Mouse (Mus musculus): ENCODE data around the gene Get4. TPM values are rescaled to one million over a fixed set of nuclear protein-coding genes. Genes with fewer than 3 reads are reported as not detected.

The Get4 gene
- polyA plus RNA-seq, 1 experiment from 2014 or later: 109 TPM

DNA sequence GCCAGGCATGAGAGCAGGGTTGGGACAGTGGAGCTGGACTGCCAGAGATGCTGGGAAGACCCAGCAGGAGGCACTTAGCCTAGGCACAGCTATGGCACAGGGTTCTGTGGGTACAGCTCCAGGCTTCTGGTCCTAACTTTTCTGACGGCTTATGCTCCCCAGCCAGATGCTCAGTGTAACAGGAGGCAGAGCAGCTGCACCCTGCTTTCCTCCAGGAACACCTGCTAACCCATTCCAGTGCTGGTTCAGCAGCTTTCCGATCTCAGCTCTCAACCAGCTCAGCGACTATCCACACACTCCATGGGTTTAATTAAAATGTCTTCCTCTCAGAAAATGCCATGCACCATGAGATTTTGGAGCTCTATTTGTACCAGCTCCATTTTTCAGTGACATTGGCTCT is 35.4 kb upstream of the Get4 start:
- no peak overlapping the region for H3K9ac ChIP-seq
- H3K9me3 ChIP-seq (replicated peaks): no peaks in the 10 kb centered on the region
- peaks cover 5% of the 10 kb centered on the region; the same call in 1 of the 2 replicates for H3K4me1 ChIP-seq (replicated peaks)
- ATAC-seq (ENCODE audit: insufficient read depth): no peak
- H3K27me3 ChIP-seq: no peaks in the 10 kb centered on the region
- H3K36me3 ChIP-seq (replicated peaks): peaks cover 72% of the 10 kb centered on the region
- WGBS (ENCODE audit: insufficient replicate concordance): 88% methylated on average over 3 of the region's 3 CpGs
- no peak overlapping the region for H3K4me3 ChIP-seq (replicated peaks)
- no peak overlapping the region for H3K27ac ChIP-seq (replicated peaks)
- no peak overlapping the region for H3K4me2 ChIP-seq

DNA sequence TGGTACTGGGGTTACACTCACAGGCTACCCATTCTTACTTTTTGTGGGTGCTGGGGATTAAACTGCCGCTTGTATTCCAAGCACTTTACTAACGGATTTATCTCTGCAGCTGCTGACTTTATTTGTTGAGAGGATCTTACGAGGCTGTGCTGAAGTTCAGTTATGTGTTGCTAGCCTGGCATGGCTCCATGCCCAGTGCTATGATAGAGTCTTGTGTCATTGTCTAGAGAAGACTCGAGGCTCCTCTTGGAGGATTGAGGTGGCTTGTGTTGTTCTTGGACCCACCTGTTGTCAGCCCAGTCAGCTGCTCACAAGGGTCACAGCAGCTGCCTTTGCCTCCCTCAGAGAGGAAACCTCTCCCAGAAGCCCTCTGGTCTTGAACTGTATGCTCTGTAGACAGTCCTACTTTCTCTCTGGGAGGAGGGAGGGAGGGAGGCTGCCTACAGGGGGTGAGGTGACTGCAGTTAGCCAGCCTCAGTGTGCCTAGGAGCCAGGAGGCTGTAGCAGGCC is 32.1 kb upstream of the Get4 start:
- Histone ChIP-seq H3K9me3 (replicated peaks) (no peaks in the 10 kb centered on the region), H3K9ac (no peak overlapping the region), H3K36me3 (replicated peaks) (peaks cover 71% of the 10 kb centered on the region), H3K4me3 (replicated peaks) (no peak overlapping the region), H3K27ac (replicated peaks) (no peak overlapping the region), H3K4me1 (replicated peaks) (peaks cover 3% of the 10 kb centered on the region; the same call in 1 of the 2 replicates), H3K4me2 (no peak overlapping the region), H3K27me3 (no peaks in the 10 kb centered on the region)
- ATAC-seq (ENCODE audit: insufficient read depth): no peak
- 80% methylated on average over 4 of the region's 4 CpGs for WGBS (ENCODE audit: insufficient replicate concordance)

DNA sequence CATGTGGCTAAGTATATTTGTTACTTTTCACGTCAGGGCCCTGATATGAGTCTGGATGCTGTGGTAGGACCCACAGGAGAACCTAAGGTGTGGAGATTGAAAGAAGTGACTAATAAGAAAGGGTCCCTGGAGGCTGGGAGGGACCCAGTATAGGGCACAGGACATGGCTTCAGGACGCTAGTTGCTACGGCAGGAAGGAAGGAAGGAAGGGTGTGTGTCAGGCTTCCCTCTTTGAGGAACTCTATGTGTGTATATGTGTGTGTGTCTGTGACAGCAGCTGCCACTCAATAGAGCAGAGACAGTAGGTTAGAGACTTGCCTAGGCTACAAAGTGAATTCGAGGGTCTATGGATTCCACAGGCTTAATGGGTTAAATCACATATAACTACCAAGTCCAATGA is 31.5 kb upstream of the Get4 start:
- no peak overlapping the region for H3K9ac ChIP-seq
- no peaks in the 10 kb centered on the region for H3K27me3 ChIP-seq
- no peak overlapping the region for H3K27ac ChIP-seq (replicated peaks)
- ATAC-seq (ENCODE audit: insufficient read depth): no peak
- no peaks in the 10 kb centered on the region for H3K9me3 ChIP-seq (replicated peaks)
- H3K4me1 ChIP-seq (replicated peaks): peaks cover 3% of the 10 kb centered on the region; the same call in 1 of the 2 replicates
- WGBS (ENCODE audit: insufficient replicate concordance): 63% methylated on average over 4 of the region's 4 CpGs
- H3K36me3 ChIP-seq (replicated peaks): peaks cover 71% of the 10 kb centered on the region
- no peak overlapping the region for H3K4me3 ChIP-seq (replicated peaks)
- H3K4me2 ChIP-seq: no peak overlapping the region

DNA sequence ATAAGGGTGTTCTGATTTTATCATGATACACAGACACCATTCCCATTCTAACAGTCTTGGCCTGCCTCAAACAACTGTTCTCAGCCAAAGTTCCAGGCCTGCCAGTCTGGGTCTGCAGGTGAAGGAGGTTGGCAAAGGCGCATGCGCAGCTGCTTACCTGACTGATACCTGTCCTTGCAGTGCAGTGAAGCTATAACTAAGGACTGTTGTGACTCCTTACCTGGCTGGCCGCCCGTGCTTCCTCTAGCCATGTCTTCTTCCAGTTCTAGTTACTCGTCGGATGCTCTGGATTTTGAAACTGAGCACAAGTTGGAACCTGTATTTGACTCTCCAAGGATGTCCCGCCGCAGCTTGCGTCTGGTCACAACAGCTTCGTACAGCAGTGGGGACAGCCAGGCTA is 28.8 kb upstream of the Get4 start:
- H3K27me3 ChIP-seq: no peaks in the 10 kb centered on the region
- no peak overlapping the region for H3K4me2 ChIP-seq
- H3K4me3 ChIP-seq (replicated peaks): no peak overlapping the region
- no peak for ATAC-seq (ENCODE audit: insufficient read depth)
- 95% methylated on average over 10 of the region's 10 CpGs for WGBS (ENCODE audit: insufficient replicate concordance)
- no peak overlapping the region for H3K9ac ChIP-seq
- peaks cover 3% of the 10 kb centered on the region; the same call in 1 of the 2 replicates for H3K4me1 ChIP-seq (replicated peaks)
- no peak overlapping the region for H3K27ac ChIP-seq (replicated peaks)
- no peaks in the 10 kb centered on the region for H3K9me3 ChIP-seq (replicated peaks)
- peaks cover 83% of the 10 kb centered on the region for H3K36me3 ChIP-seq (replicated peaks)

DNA sequence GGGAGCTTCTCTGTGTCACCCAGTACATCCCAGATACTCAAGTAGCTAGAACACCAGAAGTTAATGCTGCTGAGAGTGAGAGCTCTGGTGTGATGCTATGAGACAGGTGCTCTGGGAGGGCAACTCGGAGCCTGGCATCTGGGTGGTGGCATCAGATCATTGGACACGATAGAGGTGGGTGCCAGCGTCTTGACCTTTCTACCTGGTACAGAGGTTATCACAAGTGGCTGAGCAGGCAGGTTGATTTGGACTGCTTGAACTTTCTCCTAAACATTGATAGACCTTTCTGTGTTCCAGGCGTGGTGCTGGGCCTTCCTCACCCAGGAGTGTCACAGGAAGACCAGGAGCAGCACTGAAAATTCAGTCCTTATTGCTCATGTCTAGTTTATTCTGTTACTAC is 24.9 kb upstream of the Get4 start:
- no peak overlapping the region for H3K27ac ChIP-seq (replicated peaks)
- no peak overlapping the region for H3K4me3 ChIP-seq (replicated peaks)
- WGBS (ENCODE audit: insufficient replicate concordance): 87% methylated on average over 4 of the region's 4 CpGs
- peaks cover 16% of the 10 kb centered on the region for H3K4me1 ChIP-seq (replicated peaks)
- no peak overlapping the region for H3K9ac ChIP-seq
- H3K4me2 ChIP-seq: no peak overlapping the region
- H3K36me3 ChIP-seq (replicated peaks): peaks cover 97% of the 10 kb centered on the region
- no peaks in the 10 kb centered on the region for H3K9me3 ChIP-seq (replicated peaks)
- ATAC-seq (ENCODE audit: insufficient read depth): no peak
- H3K27me3 ChIP-seq: no peaks in the 10 kb centered on the region

DNA sequence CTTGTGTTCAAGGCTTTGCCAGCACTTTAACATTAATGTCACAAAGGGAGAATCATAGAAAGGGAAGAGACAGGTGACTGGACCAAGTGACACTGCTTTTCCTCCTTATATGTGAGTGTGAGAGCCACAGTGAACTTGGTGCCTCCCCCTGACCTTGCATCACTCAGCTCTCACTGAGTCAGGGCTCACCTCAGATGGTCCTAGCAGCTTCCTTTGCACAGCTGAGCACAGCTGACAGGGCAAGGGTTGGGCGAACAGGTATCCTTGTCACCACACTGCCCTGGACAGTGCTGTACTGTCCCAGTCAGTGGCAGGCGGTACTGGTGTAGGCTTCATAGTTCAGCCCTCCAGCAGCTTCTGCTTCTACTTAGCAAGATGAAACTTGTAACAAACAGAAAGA is 24.5 kb upstream of the Get4 start:
- Histone ChIP-seq H3K27ac (replicated peaks) (no peak overlapping the region), H3K36me3 (replicated peaks) (peaks cover 98% of the 10 kb centered on the region), H3K9ac (no peak overlapping the region), H3K9me3 (replicated peaks) (no peaks in the 10 kb centered on the region), H3K4me1 (replicated peaks) (peaks cover 17% of the 10 kb centered on the region), H3K4me2 (no peak overlapping the region), H3K27me3 (no peaks in the 10 kb centered on the region), H3K4me3 (replicated peaks) (no peak overlapping the region)
- WGBS (ENCODE audit: insufficient replicate concordance): 86% methylated on average over 2 of the region's 2 CpGs
- ATAC-seq (ENCODE audit: insufficient read depth): no peak

DNA sequence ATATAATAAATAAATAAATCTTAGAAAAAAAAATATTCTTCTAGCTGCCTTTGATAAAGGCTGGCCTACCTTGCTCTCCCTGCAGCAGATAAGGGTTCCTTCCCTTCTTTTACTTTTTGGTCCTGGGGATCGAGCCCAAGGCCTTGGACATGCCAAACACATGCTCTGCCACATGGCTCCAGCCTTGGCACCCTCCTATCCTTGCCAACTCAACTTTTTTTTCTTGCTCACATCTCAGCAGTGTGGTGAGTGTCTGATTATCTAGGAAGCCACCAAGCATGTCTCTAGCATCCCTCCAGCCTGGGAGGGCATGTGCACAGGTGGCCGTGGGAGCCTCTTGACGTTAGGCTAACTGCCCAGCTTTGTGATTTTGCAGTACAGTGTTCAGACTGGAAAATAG is 23.8 kb upstream of the Get4 start:
- no peaks in the 10 kb centered on the region for H3K9me3 ChIP-seq (replicated peaks)
- no peak overlapping the region for H3K9ac ChIP-seq
- no peak for ATAC-seq (ENCODE audit: insufficient read depth)
- no peak overlapping the region for H3K4me2 ChIP-seq
- peaks cover 98% of the 10 kb centered on the region for H3K36me3 ChIP-seq (replicated peaks)
- no peak overlapping the region for H3K27ac ChIP-seq (replicated peaks)
- H3K4me3 ChIP-seq (replicated peaks): no peak overlapping the region
- 91% methylated on average over 3 of the region's 3 CpGs for WGBS (ENCODE audit: insufficient replicate concordance)
- peaks cover 17% of the 10 kb centered on the region for H3K4me1 ChIP-seq (replicated peaks)
- no peaks in the 10 kb centered on the region for H3K27me3 ChIP-seq

DNA sequence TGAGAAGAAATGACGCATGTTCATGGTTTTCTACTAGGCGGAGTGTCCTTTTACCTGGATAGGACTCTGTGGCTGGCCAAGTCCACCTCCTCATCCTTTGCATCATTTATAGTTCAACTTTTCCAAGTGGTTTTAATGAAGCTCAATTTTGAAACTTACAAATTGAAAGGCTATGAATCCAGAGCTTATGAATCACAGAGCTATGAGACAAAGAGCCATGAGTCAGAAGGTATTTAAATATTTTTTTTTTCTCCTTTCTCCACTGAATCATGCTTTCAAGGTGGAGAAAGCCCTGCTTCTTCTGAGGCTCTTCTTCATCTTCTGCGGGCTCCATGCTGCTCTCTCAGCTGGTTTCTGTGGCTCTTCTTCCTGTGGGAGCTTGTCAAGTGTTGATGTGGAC is 22.4 kb upstream of the Get4 start:
- Histone ChIP-seq H3K4me3 (replicated peaks) (no peak overlapping the region), H3K27me3 (no peaks in the 10 kb centered on the region), H3K4me1 (replicated peaks) (peaks cover 17% of the 10 kb centered on the region), H3K27ac (replicated peaks) (no peak overlapping the region), H3K36me3 (replicated peaks) (peaks cover 98% of the 10 kb centered on the region), H3K9ac (no peak overlapping the region), H3K4me2 (no peak overlapping the region), H3K9me3 (replicated peaks) (no peaks in the 10 kb centered on the region)
- 83% methylated on average over 3 of the region's 3 CpGs for WGBS (ENCODE audit: insufficient replicate concordance)
- ATAC-seq (ENCODE audit: insufficient read depth): no peak

DNA sequence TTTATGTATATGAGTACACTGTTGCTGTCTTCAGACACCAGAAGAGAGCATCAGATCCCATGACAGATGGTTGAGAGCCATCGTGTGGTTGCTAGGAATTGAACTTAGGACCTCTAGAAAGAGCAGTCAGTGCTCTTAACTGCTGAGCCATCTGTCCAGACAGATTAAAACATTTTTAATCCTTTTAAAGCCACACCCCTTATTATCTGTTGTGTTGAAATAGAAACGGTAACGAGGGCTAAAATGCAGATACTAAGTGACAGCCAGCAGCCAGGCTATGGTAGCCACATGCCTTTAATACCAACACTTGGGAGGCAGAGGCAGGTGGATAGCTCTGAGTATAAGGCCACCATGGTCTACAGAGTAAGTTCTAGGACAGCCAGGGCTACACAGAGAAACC is 20.0 kb upstream of the Get4 start:
- Histone ChIP-seq H3K36me3 (replicated peaks) (peaks cover 100% of the 10 kb centered on the region), H3K27me3 (no peaks in the 10 kb centered on the region), H3K9ac (no peak overlapping the region), H3K4me1 (replicated peaks) (peaks cover 17% of the 10 kb centered on the region), H3K4me2 (no peak overlapping the region), H3K27ac (replicated peaks) (no peak overlapping the region), H3K9me3 (replicated peaks) (no peaks in the 10 kb centered on the region), H3K4me3 (replicated peaks) (no peak overlapping the region)
- 23% methylated on average over 3 of the region's 3 CpGs for WGBS (ENCODE audit: insufficient replicate concordance)
- no peak for ATAC-seq (ENCODE audit: insufficient read depth)

DNA sequence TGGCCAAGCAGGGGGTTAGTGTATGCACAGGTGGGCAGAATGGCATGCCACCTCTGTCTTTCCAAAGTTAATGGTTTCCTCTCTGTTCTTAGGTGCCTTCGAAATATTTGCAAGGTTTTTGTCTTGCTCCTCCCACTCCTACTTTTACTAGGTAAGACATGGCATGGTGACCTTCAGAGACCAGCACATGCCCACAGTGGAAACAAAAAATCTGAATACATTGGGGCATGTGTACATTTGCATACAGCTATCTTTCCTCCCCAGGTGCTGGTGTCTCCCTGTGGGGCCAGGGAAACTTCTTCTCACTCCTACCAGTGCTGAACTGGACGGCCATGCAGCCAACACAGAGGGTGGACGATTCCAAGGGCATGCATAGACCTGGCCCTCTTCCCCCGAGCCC is 17.7 kb upstream of the Get4 start:
- H3K4me2 ChIP-seq: no peak overlapping the region
- ATAC-seq (ENCODE audit: insufficient read depth): no peak
- H3K4me1 ChIP-seq (replicated peaks): peaks cover 17% of the 10 kb centered on the region
- no peak overlapping the region for H3K27ac ChIP-seq (replicated peaks)
- H3K9ac ChIP-seq: no peak overlapping the region
- H3K36me3 ChIP-seq (replicated peaks): peaks cover 100% of the 10 kb centered on the region
- 80% methylated on average over 4 of the region's 4 CpGs for whole genome bisulfite sequencing (ENCODE audit: insufficient replicate concordance)
- no peak overlapping the region for H3K4me3 ChIP-seq (replicated peaks)
- H3K27me3 ChIP-seq: no peaks in the 10 kb centered on the region
- H3K9me3 ChIP-seq (replicated peaks): no peaks in the 10 kb centered on the region

DNA sequence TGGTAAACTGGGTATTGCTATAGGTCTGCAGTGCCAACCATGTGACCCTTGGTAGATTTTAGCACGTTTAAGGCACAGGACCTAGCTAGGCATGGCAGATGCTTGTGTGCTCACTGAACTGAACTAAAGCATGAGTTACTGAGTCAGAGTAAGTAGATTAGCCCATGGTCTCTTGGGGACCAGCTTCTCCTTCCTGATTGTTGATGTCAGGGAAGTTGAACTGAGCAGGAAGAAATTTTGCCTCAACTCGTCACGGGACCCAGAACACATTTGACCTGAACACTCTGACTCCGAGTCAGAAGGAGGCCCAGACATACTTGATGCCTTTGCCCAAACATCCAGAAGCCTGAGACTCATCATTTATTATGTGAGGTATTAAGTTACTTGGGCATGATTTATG is 14.7 kb upstream of the Get4 start:
- H3K4me1 ChIP-seq (replicated peaks): no peaks in the 10 kb centered on the region
- no peak overlapping the region for H3K27ac ChIP-seq (replicated peaks)
- 78% methylated on average over 4 of the region's 4 CpGs for WGBS (ENCODE audit: insufficient replicate concordance)
- no peaks in the 10 kb centered on the region for H3K27me3 ChIP-seq
- no peak overlapping the region for H3K4me3 ChIP-seq (replicated peaks)
- no peak overlapping the region for H3K9ac ChIP-seq
- H3K9me3 ChIP-seq (replicated peaks): no peaks in the 10 kb centered on the region
- ATAC-seq (ENCODE audit: insufficient read depth): no peak
- H3K36me3 ChIP-seq (replicated peaks): peaks cover 100% of the 10 kb centered on the region
- H3K4me2 ChIP-seq: no peak overlapping the region

DNA sequence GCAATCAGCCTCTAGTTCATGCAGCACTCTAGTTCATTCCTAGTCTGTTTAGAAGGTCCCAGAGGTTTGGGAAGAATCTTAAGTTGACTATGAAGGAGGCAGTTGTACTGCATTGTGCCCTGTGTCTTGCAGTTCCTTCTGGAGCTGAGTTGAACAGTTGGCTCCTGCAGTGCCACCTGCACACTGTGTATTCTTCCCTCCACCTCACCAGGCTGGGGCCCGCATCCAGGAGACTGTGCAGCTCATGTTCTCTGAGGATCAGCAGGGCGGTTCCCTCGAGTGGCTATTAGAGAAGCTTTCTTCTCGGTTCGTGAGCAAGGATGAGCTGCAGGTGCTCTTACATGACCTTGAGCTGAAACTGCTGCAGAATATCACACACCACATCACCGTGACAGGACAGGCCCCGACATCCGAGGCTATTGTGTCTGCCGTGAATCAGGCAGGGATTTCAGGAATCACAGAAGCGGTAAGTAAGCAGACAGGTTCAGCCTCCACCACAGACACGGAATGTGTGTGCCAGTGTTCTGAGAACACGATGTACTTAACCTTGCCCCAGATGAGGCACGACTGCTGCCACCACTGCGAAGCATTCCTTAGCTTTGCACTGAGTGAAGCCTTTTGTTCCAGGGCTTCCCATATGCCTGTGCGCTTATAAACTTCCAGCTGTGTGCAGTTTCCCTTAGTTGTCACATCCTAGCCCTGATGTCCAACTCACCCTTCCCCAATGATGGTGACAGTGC is 10.9 kb upstream of the Get4 start:
- Histone ChIP-seq H3K9me3 (replicated peaks) (no peaks in the 10 kb centered on the region), H3K4me3 (replicated peaks) (no peak overlapping the region), H3K9ac (no peak overlapping the region), H3K4me1 (replicated peaks) (0 out of 2 replicates have a peak, but pooled peaks cover under 1% of the 10 kb centered on the region), H3K27ac (replicated peaks) (no peak overlapping the region), H3K4me2 (no peak overlapping the region), H3K27me3 (no peaks in the 10 kb centered on the region), H3K36me3 (replicated peaks) (peaks cover 100% of the 10 kb centered on the region)
- WGBS (ENCODE audit: insufficient replicate concordance): 87% methylated on average over 15 of the region's 15 CpGs
- no peak for ATAC-seq (ENCODE audit: insufficient read depth)

All from liver, embryonic 15.5 days (tissue).